Mouse (Mus musculus) hindbrain, embryonic 14.5 days (tissue): Measurements from ENCODE around the gene Dmtf1. TPM values are rescaled to one million over a fixed set of nuclear protein-coding genes. Genes with fewer than 3 reads are reported as not detected.

Source experiments
- ATAC-seq: fragments of 200-750 bp; cut with Nextera tagmentation; 2 replicates; pipeline ENCODE4 v1.8.0; 2017; ENCODE audit warnings: moderate number of reproducible peaks, mild to moderate bottlenecking, moderate TSS enrichment, moderate library complexity; ENCODE audit not compliant: low FRiP score
- DNase-seq: peaks from one replicate; pipeline ENCODE4 v3.0.0-alpha.2; 2015; ENCODE audit warnings: low spot score
- H3K27ac ChIP-seq: fragments of 300-500 bp; sonication (generic); 2 replicates; pipeline ENCODE4 v1.5.1; 2014; ENCODE audit warnings: mild to moderate bottlenecking, moderate library complexity
- H3K27me3 ChIP-seq: fragments of 300-500 bp; sonication (generic); 2 replicates; pipeline ENCODE4 v1.6.1; 2014; ENCODE audit warnings: mild to moderate bottlenecking, low read length, mixed read lengths; ENCODE audit not compliant: control insufficient read depth, insufficient read depth
- H3K36me3 ChIP-seq: fragments of 300-500 bp; sonication (generic); replicated peaks from 2 replicates; pipeline ENCODE4 v1.6.1; 2014; ENCODE audit not compliant: control insufficient read depth, insufficient read depth
- H3K4me1 ChIP-seq: fragments of 300-500 bp; sonication (generic); replicated peaks from 2 replicates; pipeline ENCODE4 v1.6.1; 2014; ENCODE audit warnings: antibody characterized with exemption, low read length, mixed read lengths; ENCODE audit not compliant: control insufficient read depth, insufficient read depth
- H3K4me2 ChIP-seq: fragments of 300-500 bp; sonication (generic); replicated peaks from 2 replicates; pipeline ENCODE4 v1.6.1; 2014; ENCODE audit warnings: mild to moderate bottlenecking, moderate library complexity
- H3K4me3 ChIP-seq: fragments of 300-500 bp; sonication (generic); replicated peaks from 2 replicates; pipeline ENCODE4 v1.5.1; 2014; ENCODE audit warnings: mild to moderate bottlenecking, low read length
- H3K9ac ChIP-seq: fragments of 300-500 bp; sonication (generic); 2 replicates; pipeline ENCODE4 v1.6.1; 2014
- H3K9me3 ChIP-seq: fragments of 300-500 bp; sonication (generic); 2 replicates; pipeline ENCODE4 v1.6.1; 2016; ENCODE audit warnings: low read length; ENCODE audit not compliant: control insufficient read depth
- WGBS: fragments of 180-500 bp; shearing (Covaris S2); extraction: QIAGEN DNeasy Blood & Tissue Kit; methylation state at CpG from one replicate; pipeline ENCODE4 v1.1.7; 2014; 5-methylcytosine and 5-hydroxymethylcytosine counted together
- polyA plus RNA-seq: library from polyadenylated mRNA; unstranded; fragments of >200 nt; fragmentation: Nextera tagmentation; extraction: Ambion mirVana; gene quantifications from 2 replicates; pipeline ENCODE4 v1.2.1, GENCODE M21; 2014

Gene Dmtf1
- polyA plus RNA-seq, 1 experiment from 2014 or later, result 65.3 TPM

GRCm38 (mm10) chr5:9111759-9112158, 49.8 kb downstream of the Dmtf1 start:
- Histone ChIP-seq H3K4me2 (no peak overlapping the region), H3K27me3 (no peaks in the 10 kb centered on the region), H3K9ac (no peak overlapping the region), H3K9me3 (no peaks in the 10 kb centered on the region), H3K4me1 (no peaks in the 10 kb centered on the region), H3K27ac (no peak overlapping the region), H3K4me3 (no peak overlapping the region), H3K36me3 (0 out of 2 replicates have a peak, but pooled peaks cover 5% of the 10 kb centered on the region)
- peak; percentile 43; the same call in 1 of the 2 replicates for ATAC-seq
- WGBS, result 20% methylated on average over 5 of the region's 5 CpGs
- DNase-seq, result peak; percentile 70

- Histone ChIP-seq H3K4me1 (no peaks in the 10 kb centered on the region), H3K4me3 (no peak overlapping the region), H3K9ac (no peak overlapping the region), H3K9me3 (no peaks in the 10 kb centered on the region), H3K36me3 (0 out of 2 replicates have a peak, but pooled peaks cover 2% of the 10 kb centered on the region), H3K27me3 (no peaks in the 10 kb centered on the region), H3K4me2 (no peak overlapping the region), H3K27ac (no peak overlapping the region)
- no peak for DNase-seq
- no peak for ATAC-seq
- 59% methylated on average over 2 of the region's 2 CpGs for WGBS
Observed at GRCm38 (mm10) chr5:9111285-9111684, 50.3 kb downstream of the Dmtf1 start.

DNA sequence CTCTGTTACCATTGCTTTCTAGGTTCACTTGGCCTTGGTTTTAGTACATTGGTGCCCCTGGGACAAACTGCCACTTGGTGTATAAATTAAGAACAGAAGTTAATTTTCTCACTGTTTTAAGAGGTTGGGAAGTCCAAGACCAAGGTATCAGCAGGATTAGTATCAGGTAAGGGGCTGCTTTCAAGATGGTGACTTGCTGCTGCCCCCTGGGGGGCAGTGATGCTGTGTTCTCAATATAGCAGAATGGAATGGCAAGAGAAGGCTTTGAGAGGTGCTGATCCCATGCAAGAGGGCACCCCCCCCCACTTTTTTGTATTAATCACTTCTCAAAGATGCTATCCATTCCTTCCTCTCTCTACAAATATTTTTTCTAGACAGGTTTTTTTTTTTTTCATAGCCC, 52.0 kb downstream of the Dmtf1 start:
- Histone ChIP-seq H3K9me3 (no peaks in the 10 kb centered on the region), H3K4me1 (no peaks in the 10 kb centered on the region), H3K4me2 (no peak overlapping the region), H3K27me3 (no peaks in the 10 kb centered on the region), H3K4me3 (no peak overlapping the region), H3K27ac (no peak overlapping the region), H3K9ac (no peak overlapping the region), H3K36me3 (no peaks in the 10 kb centered on the region)
- DNase-seq (no peak), ATAC-seq (no peak)

DNA sequence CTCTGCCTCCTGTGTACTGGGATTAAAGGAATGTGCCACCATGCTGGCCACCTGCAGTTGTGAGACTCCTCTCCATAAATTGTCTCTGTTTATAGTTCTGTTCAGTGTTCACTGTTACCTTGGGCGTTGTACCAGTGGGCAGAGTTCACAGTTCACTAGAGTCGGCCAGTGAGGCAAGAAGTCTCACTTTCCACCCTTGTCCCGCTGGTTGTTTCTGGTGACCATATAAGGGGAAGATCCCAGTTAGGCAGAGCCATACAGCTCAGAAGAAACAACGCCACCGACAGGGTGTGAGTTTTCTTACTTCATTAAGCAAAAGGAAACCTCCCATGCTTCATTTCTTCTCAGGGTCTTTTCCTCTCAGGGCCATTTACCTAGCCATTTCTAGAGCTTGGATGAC, 53.1 kb downstream of the Dmtf1 start:
- Histone ChIP-seq H3K9me3 (no peaks in the 10 kb centered on the region), H3K4me2 (no peak overlapping the region), H3K27me3 (no peaks in the 10 kb centered on the region), H3K4me1 (no peaks in the 10 kb centered on the region), H3K27ac (no peak overlapping the region), H3K36me3 (no peaks in the 10 kb centered on the region), H3K4me3 (no peak overlapping the region), H3K9ac (no peak overlapping the region)
- WGBS, result 94% methylated on average over 5 of the region's 5 CpGs
- DNase-seq (no peak), ATAC-seq (no peak)

DNA sequence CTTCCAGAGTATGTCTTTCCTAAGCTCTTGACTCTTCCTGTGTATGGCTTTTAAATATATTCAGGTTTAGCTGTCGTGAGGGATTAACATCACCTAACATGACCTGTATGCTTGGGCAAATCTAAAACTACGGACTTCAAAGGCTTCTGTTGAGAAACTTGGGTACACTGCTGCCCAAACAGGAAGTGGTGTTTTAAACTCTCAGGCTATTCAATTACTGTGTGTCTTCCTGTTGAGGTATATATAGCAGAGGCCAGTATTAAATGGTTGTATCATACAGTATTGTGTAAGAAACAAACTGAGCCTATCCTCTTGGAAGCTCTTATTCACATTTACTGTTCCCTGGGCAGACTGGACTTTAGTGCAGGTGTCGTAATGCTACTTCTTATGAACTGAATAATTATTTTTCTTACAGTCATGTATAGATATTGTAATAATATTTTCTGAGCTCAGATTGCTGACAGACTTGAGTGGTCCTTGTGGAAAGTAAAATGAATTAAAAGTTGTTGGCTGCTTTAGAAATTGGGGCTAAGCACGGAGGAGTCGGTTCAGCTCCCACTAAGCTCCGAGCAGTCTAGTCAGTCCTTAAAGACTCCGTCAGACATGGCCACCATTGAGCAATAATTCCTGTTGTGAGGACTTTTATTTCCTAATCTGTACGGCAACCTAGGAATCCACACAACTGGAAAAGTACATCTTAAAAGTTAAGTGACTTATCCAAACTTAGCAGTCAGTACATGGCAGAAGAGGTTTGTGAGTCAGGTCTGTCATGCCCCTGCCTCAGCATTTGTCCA, 54.1 kb downstream of the Dmtf1 start:
- no peak overlapping the region for H3K4me3 ChIP-seq
- H3K36me3 ChIP-seq, result no peaks in the 10 kb centered on the region
- no peaks in the 10 kb centered on the region for H3K27me3 ChIP-seq
- H3K9me3 ChIP-seq, result no peaks in the 10 kb centered on the region
- no peak overlapping the region for H3K4me2 ChIP-seq
- ATAC-seq (no peak), DNase-seq (no peak)
- 86% methylated on average over 8 of the region's 8 CpGs for WGBS
- H3K9ac ChIP-seq, result no peak overlapping the region
- H3K4me1 ChIP-seq, result no peaks in the 10 kb centered on the region
- H3K27ac ChIP-seq, result no peak overlapping the region

- Histone ChIP-seq H3K4me2 (no peak overlapping the region), H3K9me3 (no peaks in the 10 kb centered on the region), H3K27ac (no peak overlapping the region), H3K27me3 (0 out of 2 replicates have a peak, but pooled peaks cover under 1% of the 10 kb centered on the region), H3K4me3 (no peak overlapping the region), H3K36me3 (no peaks in the 10 kb centered on the region), H3K9ac (no peak overlapping the region), H3K4me1 (no peaks in the 10 kb centered on the region)
- ATAC-seq (no peak), DNase-seq (no peak)
- WGBS, result 83% methylated on average over 6 of the region's 6 CpGs
Observed at GRCm38 (mm10) chr5:9106806-9107205, 54.8 kb downstream of the Dmtf1 start.

DNA sequence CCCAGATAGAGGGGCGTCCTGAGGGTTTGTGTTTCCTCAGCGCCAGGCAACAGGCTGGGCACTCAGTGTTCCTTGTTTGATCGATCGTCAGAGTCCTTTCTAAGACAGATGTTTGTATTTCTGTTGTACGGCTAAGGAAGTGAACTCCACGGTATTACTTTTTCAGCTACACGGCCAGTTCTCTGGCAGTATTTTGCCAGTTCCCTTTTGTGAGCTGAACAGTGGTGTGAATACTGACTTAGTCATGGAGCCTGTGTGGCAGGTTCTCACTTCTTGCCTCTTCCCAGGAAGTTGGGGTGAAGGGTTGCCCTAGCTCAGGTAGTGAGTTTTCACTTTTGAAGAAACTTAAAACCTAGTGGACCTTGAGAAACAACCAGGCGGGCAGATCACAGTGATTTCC, 57.6 kb downstream of the Dmtf1 start:
- no peaks in the 10 kb centered on the region; the same call in 1 of the 2 replicates for H3K4me1 ChIP-seq
- no peak overlapping the region for H3K27ac ChIP-seq
- 89% methylated on average over 8 of the region's 8 CpGs for WGBS
- no peaks in the 10 kb centered on the region for H3K9me3 ChIP-seq
- peaks cover 7% of the 10 kb centered on the region; the same call in 1 of the 2 replicates for H3K27me3 ChIP-seq
- H3K9ac ChIP-seq, result no peak overlapping the region
- no peak for ATAC-seq
- H3K4me2 ChIP-seq, result no peak overlapping the region
- no peaks in the 10 kb centered on the region for H3K36me3 ChIP-seq
- DNase-seq, result no peak
- no peak overlapping the region for H3K4me3 ChIP-seq

- Histone ChIP-seq H3K4me1 (no peaks in the 10 kb centered on the region; the same call in 1 of the 2 replicates), H3K4me3 (no peak overlapping the region), H3K9me3 (no peaks in the 10 kb centered on the region), H3K9ac (no peak overlapping the region), H3K27ac (no peak overlapping the region), H3K27me3 (peaks cover 7% of the 10 kb centered on the region; the same call in 1 of the 2 replicates), H3K4me2 (no peak overlapping the region), H3K36me3 (no peaks in the 10 kb centered on the region)
- WGBS, result 98% methylated on average over 2 of the region's 2 CpGs
- ATAC-seq, result no peak
- no peak for DNase-seq
Observed at GRCm38 (mm10) chr5:9102696-9103095, 58.9 kb downstream of the Dmtf1 start.

DNA sequence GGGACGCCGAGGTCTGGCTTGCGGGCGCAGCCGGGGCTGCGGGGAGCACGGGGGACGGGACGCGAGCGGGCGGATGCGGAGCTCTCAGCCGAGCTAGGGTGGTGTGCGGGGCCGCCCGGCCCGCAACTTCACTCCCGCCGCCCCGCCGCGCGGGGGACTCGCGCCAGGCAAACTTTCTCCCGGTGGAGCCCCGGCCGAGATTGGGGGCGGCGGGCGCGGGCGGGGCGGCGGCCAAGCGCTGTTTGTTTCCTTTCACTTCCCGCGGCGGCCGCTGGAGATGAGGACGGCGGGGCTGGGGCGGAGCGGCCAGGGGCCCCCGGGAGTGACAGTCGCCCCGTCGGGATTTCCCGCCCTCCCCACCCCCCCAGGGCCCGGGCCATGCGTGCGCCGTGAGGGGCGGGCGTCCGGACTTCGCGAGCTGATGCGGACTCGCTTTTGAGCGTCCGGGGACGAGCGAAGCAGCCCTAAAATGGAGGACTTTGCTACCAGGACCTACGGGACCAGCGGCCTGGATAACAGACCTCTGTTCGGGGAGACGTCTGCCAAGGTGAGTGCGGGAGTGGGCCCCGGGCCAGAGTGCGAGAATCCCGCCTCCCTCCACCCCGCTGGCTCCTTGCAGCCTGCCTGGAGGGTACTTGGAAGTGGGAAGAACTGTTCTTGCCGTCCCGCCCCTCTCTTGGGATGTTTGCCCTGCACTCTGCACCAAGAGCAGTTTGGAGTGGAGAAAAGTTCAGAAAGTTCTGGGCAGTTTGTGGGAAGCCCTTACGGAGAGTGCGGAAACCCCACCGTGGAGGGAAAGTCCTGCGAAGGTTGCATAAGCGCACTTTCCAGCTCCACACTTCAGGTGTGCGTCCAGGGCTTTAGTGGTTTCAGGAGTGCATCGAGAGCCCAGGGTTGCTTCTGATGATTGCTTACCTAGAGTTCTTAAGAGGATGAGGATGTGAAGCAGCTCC, 60.5 kb downstream of the Dmtf1 start:
- H3K36me3 ChIP-seq, result no peaks in the 10 kb centered on the region
- under 1% methylated on average over 59 of the region's 83 CpGs for WGBS
- H3K4me2 ChIP-seq, result peak overlapping the region; percentile 91
- no peaks in the 10 kb centered on the region; the same call in 1 of the 2 replicates for H3K4me1 ChIP-seq
- peaks cover 7% of the 10 kb centered on the region; the same call in 1 of the 2 replicates for H3K27me3 ChIP-seq
- peak overlapping the region; percentile 62 for H3K9ac ChIP-seq
- ATAC-seq (peak; percentile 89), DNase-seq (no peak)
- H3K4me3 ChIP-seq, result peak overlapping the region; percentile 81
- H3K9me3 ChIP-seq, result peaks cover 4% of the 10 kb centered on the region
- no peak overlapping the region for H3K27ac ChIP-seq
